Mouse (Mus musculus) spleen, adult 10 weeks (tissue): ENCODE data around the gene Gnb1. TPM values are rescaled to one million over a fixed set of nuclear protein-coding genes. Genes with fewer than 3 reads are reported as not detected.

Source experiments
- polyA plus RNA-seq: library from polyadenylated mRNA; stranded (reverse); fragments of 350-450 nt; fragmentation: Illumina TruSeq; extraction: RNeasy Lipid Tissue Mini Kit (QIAGEN cat#74804); gene quantifications from one replicate; pipeline ENCODE4 v1.2.3, GENCODE M21; 2015; ENCODE audit warnings: low replicate concordance; ENCODE audit not compliant: insufficient read depth

Gnb1 gene
- polyA plus RNA-seq = 295 TPM

GRCm38 (mm10) chr4:155490990-155491504, at the start of gene Gnb1:
Gene Gnb1 (plus strand): TSS chr4:155491361.

GRCm38 (mm10) chr4:155468952-155469351, 22.2 kb upstream of the Gnb1 start, which contains the start of gene Tmem52:
Gene Tmem52 (plus strand): TSS chr4:155469114.

GRCm38 (mm10) chr4:155561661-155562442, 70.7 kb downstream of the Gnb1 start, which contains the start of gene Nadk:
Gene Nadk (plus strand): TSS chr4:155562378.

GRCm38 (mm10) chr4:155601091-155601996, 110.2 kb downstream of the Gnb1 start, which contains the start of gene Slc35e2:
Gene Slc35e2 (plus strand): TSS chr4:155601416.

Other genes with a start within 250 kb of the Gnb1 start
- gene Faap20, start 241.6 kb upstream of the Gnb1 start, polyA plus RNA-seq = 26.3 TPM
- gene Prkcz, start 130.0 kb upstream of the Gnb1 start, polyA plus RNA-seq = 2.2 TPM
- 0.12 TPM for gene Gabrd, start 93.2 kb upstream of the Gnb1 start, polyA plus RNA-seq
- 1.6 TPM for gene Cfap74, start 82.2 kb upstream of the Gnb1 start, polyA plus RNA-seq
- gene Tmem52, start 22.2 kb upstream of the Gnb1 start, polyA plus RNA-seq = not detected
- 93.5 TPM for gene Nadk, start 71.0 kb downstream of the Gnb1 start, polyA plus RNA-seq
- gene Slc35e2, start 110.1 kb downstream of the Gnb1 start, polyA plus RNA-seq = 17.5 TPM
- 181 TPM for gene Cdk11b, start 133.5 kb downstream of the Gnb1 start, polyA plus RNA-seq
- gene Gm10563, start 154.0 kb downstream of the Gnb1 start, polyA plus RNA-seq = not detected
- gene Mmp23, start 162.0 kb downstream of the Gnb1 start, polyA plus RNA-seq = 16.7 TPM
- 9.6 TPM for gene Mib2, start 177.8 kb downstream of the Gnb1 start, polyA plus RNA-seq
- 2.5 TPM for gene Fndc10, start 203.0 kb downstream of the Gnb1 start, polyA plus RNA-seq
- gene Ssu72, start 213.4 kb downstream of the Gnb1 start, polyA plus RNA-seq = 94.7 TPM
- gene Tmem240, start 243.4 kb downstream of the Gnb1 start, polyA plus RNA-seq = 0.23 TPM